Mouse (Mus musculus): Measurements from ENCODE around the gene Pnmal1. TPM values are rescaled to one million over a fixed set of nuclear protein-coding genes. Genes with fewer than 3 reads are reported as not detected.

The Pnmal1 gene
- polyA plus RNA-seq, 1 experiment from 2014 or later = 0.45 TPM

DNA sequence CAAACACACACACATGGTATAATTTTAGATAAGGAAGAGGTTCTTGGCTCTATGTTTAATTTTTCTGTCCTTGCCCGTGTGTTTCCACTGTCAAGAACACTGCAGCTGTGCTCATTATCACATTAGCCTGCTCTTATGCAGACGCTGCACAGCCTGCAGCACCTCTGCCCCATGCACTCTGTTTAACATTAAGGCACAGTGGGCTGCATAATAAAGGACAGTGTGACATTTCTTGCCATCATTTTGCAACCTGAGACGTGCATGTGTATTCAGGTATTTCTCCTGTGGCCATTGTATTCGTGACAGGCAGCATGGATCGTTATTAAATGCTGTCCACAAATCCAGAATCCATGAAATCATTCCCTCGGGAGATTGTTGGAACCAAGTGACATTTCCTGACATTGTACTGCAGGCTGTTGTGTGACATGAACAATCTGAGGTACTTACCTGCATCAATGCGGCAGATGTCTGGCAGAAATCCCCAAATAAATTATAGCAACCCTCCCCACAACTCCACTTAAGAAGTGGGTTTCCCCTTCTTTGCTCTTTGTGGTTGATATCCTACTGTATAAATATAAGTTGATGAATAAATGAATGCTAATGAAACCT is 28.2 kb downstream of the Pnmal1 start:
- ATAC-seq (ENCODE audit: insufficient number of reproducible peaks, insufficient read depth, low FRiP score, low read depth) = no peak
- 0 out of 2 replicates have a peak, but pooled peaks cover 2% of the 10 kb centered on the region for H3K9me3 ChIP-seq (ENCODE audit: control insufficient read depth, low read length)
- no peak overlapping the region for H3K4me3 ChIP-seq (ENCODE audit: control insufficient read depth in 1 of 2, insufficient read depth in 1 of 2, low read depth in 1 of 2, low read length in 2 of 2)
- H3K9ac ChIP-seq (ENCODE audit: low read length) = no peak overlapping the region
- H3K27ac ChIP-seq (replicated peaks in 1 of 2; ENCODE audit: control insufficient read depth in 1 of 2, insufficient read depth in 1 of 2, low read depth in 2 of 2, low read length in 2 of 2) = peak overlapping the region in 1 of 2 experiments; percentile 14; a peak in 2 of 4 replicates
- no peak overlapping the region for H3K4me2 ChIP-seq (ENCODE audit: low read length)
- H3K4me1 ChIP-seq (ENCODE audit: control insufficient read depth in 2 of 2, insufficient read depth in 2 of 2, low read length in 2 of 2) = peaks cover 23 to 35% of the 10 kb centered on the region in 2 experiments
- no peaks in the 10 kb centered on the region for H3K36me3 ChIP-seq (ENCODE audit: control insufficient read depth, insufficient read depth, low read length)
- WGBS = 36% methylated on average over 7 of the region's 7 CpGs
- H3K27me3 ChIP-seq (ENCODE audit: control insufficient read depth, insufficient read depth, low read length) = no peaks in the 10 kb centered on the region

DNA sequence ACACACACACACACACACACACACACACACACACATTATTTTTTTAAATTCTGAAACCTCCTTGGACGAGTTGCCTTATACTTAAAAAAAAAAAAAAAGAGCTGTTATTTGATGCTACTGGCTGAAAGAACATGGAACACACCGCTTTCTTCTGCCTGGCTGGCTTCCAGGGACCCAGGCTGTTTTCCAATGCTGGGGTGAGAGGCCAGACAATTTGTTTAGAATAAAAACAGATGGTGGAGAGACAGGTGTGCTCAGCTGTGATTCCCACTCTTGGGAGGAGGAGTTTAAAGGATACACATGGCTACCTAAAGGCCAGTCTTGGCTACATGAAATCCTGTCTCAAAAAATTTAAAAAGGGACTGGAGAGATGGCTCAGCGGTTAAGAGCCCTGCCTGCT is 28.9 kb downstream of the Pnmal1 start:
- WGBS = 52% methylated on average over 3 of the region's 3 CpGs
- ATAC-seq (ENCODE audit: insufficient number of reproducible peaks, insufficient read depth, low FRiP score, low read depth) = no peak
- Histone ChIP-seq H3K9me3 (ENCODE audit: control insufficient read depth, low read length) (0 out of 2 replicates have a peak, but pooled peaks cover 2% of the 10 kb centered on the region), H3K27ac (replicated peaks in 1 of 2; ENCODE audit: control insufficient read depth in 1 of 2, insufficient read depth in 1 of 2, low read depth in 2 of 2, low read length in 2 of 2) (no peak overlapping the region), H3K4me3 (ENCODE audit: control insufficient read depth in 1 of 2, insufficient read depth in 1 of 2, low read depth in 1 of 2, low read length in 2 of 2) (no peak overlapping the region), H3K4me2 (ENCODE audit: low read length) (no peak overlapping the region), H3K36me3 (ENCODE audit: control insufficient read depth, insufficient read depth, low read length) (no peaks in the 10 kb centered on the region), H3K27me3 (ENCODE audit: control insufficient read depth, insufficient read depth, low read length) (no peaks in the 10 kb centered on the region), H3K4me1 (ENCODE audit: control insufficient read depth in 2 of 2, insufficient read depth in 2 of 2, low read length in 2 of 2) (peaks cover 24 to 31% of the 10 kb centered on the region in 2 experiments), H3K9ac (ENCODE audit: low read length) (no peak overlapping the region)

DNA sequence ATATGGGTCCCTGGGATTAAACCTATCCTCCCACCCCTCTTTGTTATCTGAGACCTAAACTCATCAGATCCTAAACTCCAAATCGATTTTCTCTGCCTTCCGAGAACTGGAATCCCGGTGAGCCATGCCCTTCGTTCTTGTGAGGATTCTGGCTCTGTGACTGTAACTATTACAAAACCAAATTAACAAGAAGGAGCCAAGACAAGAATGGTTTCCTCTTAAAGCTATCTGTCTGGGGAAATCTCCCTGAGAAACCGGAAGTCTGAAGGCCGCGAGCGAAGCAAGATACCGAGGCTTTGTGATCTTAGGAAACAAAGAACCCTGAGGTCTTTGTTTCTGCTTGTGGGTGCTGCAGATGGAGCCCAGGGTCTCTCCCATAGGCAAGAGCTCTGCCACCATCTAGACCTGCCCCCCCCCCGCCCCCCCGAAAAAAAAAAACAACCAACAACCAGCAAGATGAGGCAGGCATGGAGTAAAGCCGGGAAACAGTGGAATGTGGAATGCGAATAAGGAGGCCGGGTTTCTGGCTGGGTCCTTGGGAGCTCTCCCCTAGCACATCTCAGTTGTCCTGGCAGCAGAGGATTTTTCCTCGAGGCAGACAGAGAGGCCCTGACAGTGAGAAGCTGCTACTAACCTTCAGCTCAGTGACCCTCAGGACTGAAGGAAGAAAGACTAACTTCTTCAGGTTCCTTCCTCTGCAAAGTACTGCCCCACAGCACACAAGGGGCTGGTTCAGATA is 30.7 kb downstream of the Pnmal1 start:
- Histone ChIP-seq H3K36me3 (ENCODE audit: control insufficient read depth, insufficient read depth, low read length) (peaks cover 5% of the 10 kb centered on the region), H3K27ac (replicated peaks in 1 of 2; ENCODE audit: control insufficient read depth in 1 of 2, insufficient read depth in 1 of 2, low read depth in 2 of 2, low read length in 2 of 2) (peak overlapping the region; percentile 31 to 54), H3K27me3 (ENCODE audit: control insufficient read depth, insufficient read depth, low read length) (no peaks in the 10 kb centered on the region), H3K9me3 (ENCODE audit: control insufficient read depth, low read length) (0 out of 2 replicates have a peak, but pooled peaks cover 2% of the 10 kb centered on the region), H3K4me3 (ENCODE audit: control insufficient read depth in 1 of 2, insufficient read depth in 1 of 2, low read depth in 1 of 2, low read length in 2 of 2) (no peak overlapping the region), H3K4me1 (ENCODE audit: control insufficient read depth in 2 of 2, insufficient read depth in 2 of 2, low read length in 2 of 2) (peaks cover 31 to 40% of the 10 kb centered on the region in 2 experiments), H3K9ac (ENCODE audit: low read length) (peak overlapping the region; percentile 40; the same call in 1 of the 2 replicates), H3K4me2 (ENCODE audit: low read length) (peak overlapping the region; percentile 28; the same call in 1 of the 2 replicates)
- ATAC-seq (ENCODE audit: insufficient number of reproducible peaks, insufficient read depth, low FRiP score, low read depth) = no peak
- 27% methylated on average over 15 of the region's 15 CpGs for WGBS

DNA sequence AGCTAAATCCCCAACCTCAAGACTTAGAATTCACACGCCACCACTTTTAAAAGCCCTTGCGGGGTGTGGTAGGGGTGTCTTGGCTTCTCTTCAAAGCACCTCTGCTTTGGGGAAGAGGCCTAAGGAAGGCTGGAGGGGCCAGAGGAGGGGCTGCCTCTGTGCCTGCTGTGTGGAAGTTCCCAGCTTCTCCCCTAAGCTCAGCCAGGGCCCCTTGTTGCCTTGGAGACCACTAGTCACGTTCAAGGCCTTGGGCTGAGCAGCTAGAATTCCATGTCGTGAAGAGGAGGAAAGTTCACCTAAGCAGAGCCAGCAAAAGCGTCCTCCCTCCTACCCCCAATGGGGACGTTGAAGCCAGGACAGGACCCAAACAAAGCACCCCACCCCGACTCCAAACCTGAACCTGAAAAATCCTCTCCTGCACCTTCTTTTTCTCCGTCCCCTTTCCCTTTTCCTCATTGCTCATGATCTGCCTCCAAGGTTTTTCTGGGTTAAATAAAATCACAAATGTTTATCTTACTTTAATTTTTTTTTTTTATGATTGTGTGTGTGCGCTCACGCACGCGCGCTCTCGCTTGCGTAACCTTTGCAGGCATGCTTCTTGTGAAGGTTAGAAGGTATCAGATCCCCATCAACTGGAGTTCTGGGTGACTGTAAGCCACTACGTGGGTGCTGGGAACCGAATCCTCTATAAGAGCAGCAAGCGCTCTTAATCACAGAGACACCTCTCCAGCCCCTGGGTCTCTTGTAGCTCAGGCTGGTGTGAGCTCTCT is 32.4 kb downstream of the Pnmal1 start:
- H3K4me1 ChIP-seq (ENCODE audit: control insufficient read depth in 2 of 2, insufficient read depth in 2 of 2, low read length in 2 of 2) = peaks cover 40 to 56% of the 10 kb centered on the region in 2 experiments

DNA sequence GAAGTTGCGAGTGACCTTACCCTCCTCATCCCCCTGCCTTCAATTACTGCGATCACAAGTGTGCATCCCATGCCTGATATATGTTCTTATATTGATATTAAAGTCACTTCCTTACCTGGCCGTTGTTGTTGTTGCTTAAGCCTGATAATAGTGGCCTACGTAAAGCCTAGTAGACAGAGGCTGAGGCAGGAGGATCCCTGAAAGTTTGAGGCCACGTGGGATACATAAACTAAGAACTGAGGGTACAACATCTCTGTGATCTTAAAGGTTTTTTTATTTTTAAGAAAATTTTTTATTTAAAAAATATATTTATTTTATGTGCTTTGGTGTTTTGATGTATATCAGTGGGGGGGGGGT is 33.0 kb downstream of the Pnmal1 start, which contains the start of gene Ccdc8:
Ccdc8 (plus strand) TSS at position 258 of the 357 bp plus-strand sequence.
- H3K9me3 ChIP-seq (ENCODE audit: control insufficient read depth, low read length) = 0 out of 2 replicates have a peak, but pooled peaks cover 2% of the 10 kb centered on the region
- peak within 1 kb of the TSS; percentile 85 to 97 for H3K4me3 ChIP-seq (ENCODE audit: control insufficient read depth in 1 of 2, insufficient read depth in 1 of 2, low read depth in 1 of 2, low read length in 2 of 2)
- H3K27ac ChIP-seq (replicated peaks in 1 of 2; ENCODE audit: control insufficient read depth in 1 of 2, insufficient read depth in 1 of 2, low read depth in 2 of 2, low read length in 2 of 2) = peak within 1 kb of the TSS; percentile 91 to 93
- peak within 1 kb of the TSS; percentile 91 for H3K4me2 ChIP-seq (ENCODE audit: low read length)
- no peak for ATAC-seq (ENCODE audit: insufficient number of reproducible peaks, insufficient read depth, low FRiP score, low read depth)
- H3K36me3 ChIP-seq (ENCODE audit: control insufficient read depth, insufficient read depth, low read length) = peaks cover 25% of the 10 kb centered on the region
- H3K4me1 ChIP-seq (ENCODE audit: control insufficient read depth in 2 of 2, insufficient read depth in 2 of 2, low read length in 2 of 2) = peaks cover 38 to 58% of the 10 kb centered on the region in 2 experiments
- 92% methylated on average over 5 of the region's 5 CpGs for WGBS
- no peaks in the 10 kb centered on the region for H3K27me3 ChIP-seq (ENCODE audit: control insufficient read depth, insufficient read depth, low read length)
- H3K9ac ChIP-seq (ENCODE audit: low read length) = peak within 1 kb of the TSS; percentile 58

More for the DNA sequence above, 32.4 kb downstream of the Pnmal1 start:
- Histone ChIP-seq H3K9ac (ENCODE audit: low read length) (peak overlapping the region; percentile 58), H3K4me2 (ENCODE audit: low read length) (peak overlapping the region; percentile 51), H3K4me3 (ENCODE audit: control insufficient read depth in 1 of 2, insufficient read depth in 1 of 2, low read depth in 1 of 2, low read length in 2 of 2) (no peak overlapping the region), H3K27ac (replicated peaks in 1 of 2; ENCODE audit: control insufficient read depth in 1 of 2, insufficient read depth in 1 of 2, low read depth in 2 of 2, low read length in 2 of 2) (peak overlapping the region; percentile 89 to 91), H3K27me3 (ENCODE audit: control insufficient read depth, insufficient read depth, low read length) (no peaks in the 10 kb centered on the region), H3K9me3 (ENCODE audit: control insufficient read depth, low read length) (0 out of 2 replicates have a peak, but pooled peaks cover 2% of the 10 kb centered on the region), H3K36me3 (ENCODE audit: control insufficient read depth, insufficient read depth, low read length) (peaks cover 20% of the 10 kb centered on the region)
- WGBS = 58% methylated on average over 18 of the region's 18 CpGs
- peak; percentile 51; the same call in 1 of the 2 replicates for ATAC-seq (ENCODE audit: insufficient number of reproducible peaks, insufficient read depth, low FRiP score, low read depth)

DNA sequence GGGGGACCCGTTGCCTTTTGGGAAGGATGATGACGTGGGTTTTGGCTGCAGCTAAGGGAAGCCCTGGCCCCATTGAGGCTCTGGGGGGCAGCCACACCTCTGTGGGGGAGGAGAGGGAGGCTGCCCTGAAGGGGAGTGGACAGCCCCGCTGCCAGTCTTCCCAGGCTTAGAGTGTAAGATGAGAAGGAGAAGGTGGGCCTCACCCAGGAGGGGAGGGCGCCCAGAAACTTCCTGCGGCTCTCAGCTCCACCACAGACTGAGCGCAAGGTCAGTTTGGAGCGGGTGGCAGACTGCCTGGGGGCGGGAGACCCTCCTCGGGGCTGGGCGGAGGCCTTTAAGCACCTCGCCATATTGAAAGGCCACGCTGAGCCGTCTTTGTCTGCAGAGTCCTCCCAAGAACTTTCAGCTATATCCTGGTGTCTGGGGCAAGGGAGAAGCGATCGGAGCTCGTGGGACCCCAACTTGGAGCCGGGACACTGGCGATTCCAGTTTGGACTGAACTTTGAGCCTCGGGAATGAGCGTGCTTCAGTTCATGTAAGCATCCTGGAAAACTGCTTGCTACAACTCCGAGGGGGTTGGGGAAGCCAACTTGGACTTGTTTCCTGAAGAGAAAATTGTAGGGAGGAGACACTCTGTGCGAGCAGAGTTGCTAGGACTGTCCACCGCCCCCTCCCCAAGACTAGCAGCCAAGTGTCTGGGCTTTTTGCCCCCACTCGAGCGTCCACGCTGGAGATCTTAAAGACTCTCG is 34.3 kb downstream of the Pnmal1 start:
- Histone ChIP-seq H3K27ac (replicated peaks in 1 of 2; ENCODE audit: control insufficient read depth in 1 of 2, insufficient read depth in 1 of 2, low read depth in 2 of 2, low read length in 2 of 2) (peak overlapping the region; percentile 92 to 93), H3K36me3 (ENCODE audit: control insufficient read depth, insufficient read depth, low read length) (peaks cover 39% of the 10 kb centered on the region), H3K4me1 (ENCODE audit: control insufficient read depth in 2 of 2, insufficient read depth in 2 of 2, low read length in 2 of 2) (peaks cover 38 to 64% of the 10 kb centered on the region in 2 experiments), H3K4me3 (ENCODE audit: control insufficient read depth in 1 of 2, insufficient read depth in 1 of 2, low read depth in 1 of 2, low read length in 2 of 2) (peak overlapping the region; percentile 85 to 97), H3K9me3 (ENCODE audit: control insufficient read depth, low read length) (0 out of 2 replicates have a peak, but pooled peaks cover 2% of the 10 kb centered on the region), H3K9ac (ENCODE audit: low read length) (peak overlapping the region; percentile 95), H3K27me3 (ENCODE audit: control insufficient read depth, insufficient read depth, low read length) (no peaks in the 10 kb centered on the region), H3K4me2 (ENCODE audit: low read length) (peak overlapping the region; percentile 91)
- peak; percentile 96 for ATAC-seq (ENCODE audit: insufficient number of reproducible peaks, insufficient read depth, low FRiP score, low read depth)
- under 1% methylated on average over 27 of the region's 27 CpGs for WGBS

Measured in heart, embryonic 14.5 days (tissue).